Mouse (Mus musculus): ENCODE results near the gene Prcd. TPM values are rescaled to one million over a fixed set of nuclear protein-coding genes. Genes with fewer than 3 reads are reported as not detected.
"Not testable (repeated sequence)": the region's sequence is repeated elsewhere in the genome, so short reads cannot be mapped to it uniquely, and the experiment has no call there.

Gene Prcd
- 1.1 and 1.4 TPM in 2 replicates for polyA plus RNA-seq (2014; fragmentation: Nextera tagmentation; extraction: Ambion mirVana)

DNA sequence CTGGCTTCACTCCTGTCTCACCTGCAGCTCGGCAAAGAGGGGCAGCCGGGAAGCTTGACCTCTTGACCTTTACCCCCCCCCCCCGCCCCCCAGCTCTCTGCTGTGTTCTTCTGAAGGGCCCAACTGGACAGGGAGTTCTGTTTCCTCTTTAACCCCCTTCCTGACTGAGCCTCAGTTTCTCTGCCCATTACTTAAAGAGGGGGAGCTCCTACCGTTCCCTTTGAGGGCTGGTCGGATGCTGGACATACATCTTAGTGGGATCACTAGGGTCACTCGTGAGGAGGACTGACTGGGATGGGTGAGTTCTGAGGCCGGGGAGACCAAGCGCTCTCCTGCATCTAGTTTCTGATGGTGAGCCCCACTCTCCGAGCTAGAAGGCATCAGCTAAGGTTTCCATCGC lies at the start of gene Prcd:
TSS of gene Prcd (plus strand) at position 301 of the 400 bp plus-strand sequence.
- no peak within 1 kb of the TSS for H3K27ac ChIP-seq (ENCODE audit: low read depth, low read length)
- H3K4me3 ChIP-seq (ENCODE audit: low read length) = peak within 1 kb of the TSS; percentile 54
- peaks cover 28% of the 10 kb centered on the region for H3K4me1 ChIP-seq (ENCODE audit: control insufficient read depth, insufficient read depth, low read length)
- H3K9me3 ChIP-seq (ENCODE audit: control insufficient read depth, low read length) = no peaks in the 10 kb centered on the region
- ATAC-seq (ENCODE audit: low FRiP score, low TSS enrichment) = no peak
- peak within 1 kb of the TSS; percentile 97 for H3K4me2 ChIP-seq (replicated peaks; ENCODE audit: low read depth, low read length)
- WGBS = 5% methylated on average over 10 of the region's 10 CpGs
- no peaks in the 10 kb centered on the region for H3K36me3 ChIP-seq (ENCODE audit: control insufficient read depth, insufficient read depth, low read length)
- peaks cover 23% of the 10 kb centered on the region for H3K27me3 ChIP-seq (ENCODE audit: control insufficient read depth, insufficient read depth, low read length)
- peak within 1 kb of the TSS; percentile 66 for H3K9ac ChIP-seq (ENCODE audit: low read depth, low read length)

DNA sequence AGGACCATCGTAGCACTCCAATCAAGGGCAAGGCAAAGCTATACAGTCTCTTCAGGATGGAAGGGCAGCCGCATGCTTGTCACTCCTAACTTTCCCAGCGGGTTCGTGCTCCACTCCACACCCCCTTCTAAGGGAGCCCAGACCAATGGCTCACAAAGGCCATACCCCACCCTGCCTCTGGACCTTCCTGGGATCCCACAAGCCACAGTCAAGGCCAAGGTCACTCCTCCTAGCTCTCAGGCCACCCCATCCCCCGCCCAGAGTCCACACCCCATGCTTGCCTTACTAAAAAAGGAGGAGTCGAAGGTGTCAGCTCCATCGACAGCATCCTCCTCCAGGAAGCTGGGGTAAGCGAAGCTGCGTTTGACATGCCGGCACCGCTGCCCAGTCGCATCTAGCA lies 49.2 kb upstream of the Prcd start:
- Histone ChIP-seq H3K4me2 (replicated peaks; ENCODE audit: low read depth, low read length) (no peak overlapping the region), H3K36me3 (ENCODE audit: control insufficient read depth, insufficient read depth, low read length) (peaks cover 28% of the 10 kb centered on the region), H3K27me3 (ENCODE audit: control insufficient read depth, insufficient read depth, low read length) (no peaks in the 10 kb centered on the region), H3K4me1 (ENCODE audit: control insufficient read depth, insufficient read depth, low read length) (no peaks in the 10 kb centered on the region), H3K9ac (ENCODE audit: low read depth, low read length) (no peak overlapping the region), H3K9me3 (ENCODE audit: control insufficient read depth, low read length) (no peaks in the 10 kb centered on the region), H3K27ac (ENCODE audit: low read depth, low read length) (no peak overlapping the region), H3K4me3 (ENCODE audit: low read length) (no peak overlapping the region)
- no peak for ATAC-seq (ENCODE audit: low FRiP score, low TSS enrichment)
- WGBS = 84% methylated on average over 12 of the region's 12 CpGs

DNA sequence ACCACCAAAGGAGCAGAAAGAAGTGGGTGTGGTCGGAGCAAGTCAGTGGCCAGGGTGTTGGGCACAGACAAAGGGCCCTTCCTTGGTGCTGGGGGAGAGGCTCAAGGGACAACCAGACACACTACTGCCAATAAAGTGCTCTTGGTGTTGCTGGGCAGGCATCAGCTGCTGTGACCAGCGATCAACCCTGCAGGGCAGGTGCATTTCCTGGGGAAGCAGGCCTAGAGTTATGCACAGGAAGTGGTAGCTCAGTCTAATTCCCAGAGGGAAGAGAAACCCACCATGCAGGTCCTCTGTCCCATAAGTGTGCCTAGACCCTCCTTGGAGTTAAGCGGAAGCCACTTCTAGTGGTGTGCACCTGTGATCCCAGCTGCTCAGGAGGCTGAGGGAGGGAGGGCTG lies 45.6 kb upstream of the Prcd start:
- Histone ChIP-seq H3K9me3 (ENCODE audit: control insufficient read depth, low read length) (no peaks in the 10 kb centered on the region), H3K9ac (ENCODE audit: low read depth, low read length) (no peak overlapping the region), H3K4me2 (replicated peaks; ENCODE audit: low read depth, low read length) (no peak overlapping the region), H3K36me3 (ENCODE audit: control insufficient read depth, insufficient read depth, low read length) (peaks cover 20% of the 10 kb centered on the region), H3K27me3 (ENCODE audit: control insufficient read depth, insufficient read depth, low read length) (no peaks in the 10 kb centered on the region), H3K4me3 (ENCODE audit: low read length) (no peak overlapping the region), H3K27ac (ENCODE audit: low read depth, low read length) (no peak overlapping the region), H3K4me1 (ENCODE audit: control insufficient read depth, insufficient read depth, low read length) (no peaks in the 10 kb centered on the region)
- WGBS = 87% methylated on average over 3 of the region's 3 CpGs
- ATAC-seq (ENCODE audit: low FRiP score, low TSS enrichment) = no peak

DNA sequence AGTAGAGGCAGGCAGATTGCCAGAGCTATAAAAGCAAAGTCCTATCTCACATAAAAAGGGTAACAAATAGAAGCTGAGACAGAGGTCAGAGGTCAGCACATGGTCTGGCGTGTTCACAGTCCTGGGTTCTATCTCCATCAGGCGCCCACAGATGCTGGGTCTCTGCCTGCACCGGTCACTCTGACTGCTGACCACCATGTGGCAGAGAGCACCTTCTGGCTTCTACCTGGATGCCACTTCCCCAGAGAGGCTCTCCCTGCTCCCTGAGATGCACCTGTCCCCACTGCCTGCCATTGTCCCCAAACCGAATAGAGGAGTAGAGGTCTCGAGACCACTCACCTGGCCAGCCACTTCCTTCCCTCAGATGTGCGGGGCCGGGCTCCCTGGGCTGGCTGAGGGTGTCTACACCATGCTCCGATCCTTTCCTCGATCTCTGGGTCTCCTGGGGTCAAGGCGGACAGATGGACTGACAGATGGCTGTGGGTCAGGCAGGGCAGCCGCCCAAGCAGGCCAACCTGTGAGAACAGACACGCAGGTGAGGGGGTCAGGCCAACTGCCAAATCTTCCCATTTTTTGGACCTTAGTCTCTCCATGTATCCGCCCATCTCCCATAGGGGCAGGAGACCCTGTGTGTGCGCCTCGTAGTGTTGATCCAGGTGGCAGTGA lies 43.2 kb upstream of the Prcd start:
- Histone ChIP-seq H3K27ac (ENCODE audit: low read depth, low read length) (no peak overlapping the region), H3K27me3 (ENCODE audit: control insufficient read depth, insufficient read depth, low read length) (no peaks in the 10 kb centered on the region), H3K4me3 (ENCODE audit: low read length) (no peak overlapping the region), H3K9ac (ENCODE audit: low read depth, low read length) (no peak overlapping the region), H3K36me3 (ENCODE audit: control insufficient read depth, insufficient read depth, low read length) (peaks cover 12% of the 10 kb centered on the region), H3K4me2 (replicated peaks; ENCODE audit: low read depth, low read length) (no peak overlapping the region), H3K4me1 (ENCODE audit: control insufficient read depth, insufficient read depth, low read length) (no peaks in the 10 kb centered on the region), H3K9me3 (ENCODE audit: control insufficient read depth, low read length) (no peaks in the 10 kb centered on the region)
- WGBS = 78% methylated on average over 15 of the region's 15 CpGs
- ATAC-seq (ENCODE audit: low FRiP score, low TSS enrichment) = no peak

DNA sequence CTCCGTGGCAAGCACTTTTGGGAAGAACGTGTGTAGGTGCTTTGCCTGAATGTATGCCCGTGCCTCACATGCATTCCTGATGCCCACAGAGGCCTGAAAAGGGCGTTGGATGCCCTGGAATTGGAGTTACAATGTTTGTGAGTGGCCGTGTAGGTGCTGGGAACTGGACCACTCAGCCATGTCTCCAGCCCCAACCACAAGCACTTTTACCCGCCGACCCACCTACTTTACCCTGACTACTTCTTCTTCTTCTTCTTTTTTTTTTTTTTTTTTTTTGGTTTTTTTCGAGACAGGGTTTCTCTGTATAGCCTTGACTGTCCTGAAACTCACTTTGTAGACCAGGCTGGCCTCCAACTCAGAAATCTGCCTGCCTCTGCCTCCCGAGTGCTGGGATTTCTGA lies 42.2 kb upstream of the Prcd start:
- not testable (repeated sequence) for H3K27me3 ChIP-seq (ENCODE audit: control insufficient read depth, insufficient read depth, low read length)

DNA sequence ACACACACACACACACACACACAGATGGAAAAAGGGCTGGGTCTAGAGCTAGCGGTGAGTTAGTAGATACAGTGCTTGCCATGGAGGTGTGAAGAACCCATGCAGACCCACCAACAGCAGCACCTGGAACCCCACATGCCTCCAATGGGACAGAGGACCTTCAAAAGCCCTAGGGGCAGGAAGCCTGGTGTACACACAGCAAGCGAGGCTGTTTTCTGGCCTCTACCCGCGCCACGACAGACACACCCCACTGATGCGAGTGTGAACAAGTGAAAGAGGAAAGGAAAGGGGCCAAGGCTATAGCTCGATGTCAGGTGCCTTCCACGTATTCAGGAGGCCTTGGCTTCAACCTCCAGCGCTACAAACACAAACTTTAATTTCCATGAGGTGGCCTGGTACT lies 41.5 kb upstream of the Prcd start:
- Histone ChIP-seq H3K27me3 (ENCODE audit: control insufficient read depth, insufficient read depth, low read length) (no peaks in the 10 kb centered on the region), H3K4me1 (ENCODE audit: control insufficient read depth, insufficient read depth, low read length) (peaks cover 16% of the 10 kb centered on the region), H3K36me3 (ENCODE audit: control insufficient read depth, insufficient read depth, low read length) (0 out of 2 replicates have a peak, but pooled peaks cover under 1% of the 10 kb centered on the region), H3K9me3 (ENCODE audit: control insufficient read depth, low read length) (no peaks in the 10 kb centered on the region), H3K9ac (ENCODE audit: low read depth, low read length) (no peak overlapping the region), H3K4me3 (ENCODE audit: low read length) (no peak overlapping the region), H3K27ac (ENCODE audit: low read depth, low read length) (no peak overlapping the region), H3K4me2 (replicated peaks; ENCODE audit: low read depth, low read length) (no peak overlapping the region)
- ATAC-seq (ENCODE audit: low FRiP score, low TSS enrichment) = no peak
- 91% methylated on average over 9 of the region's 9 CpGs for WGBS

More for the DNA sequence above, 42.2 kb upstream of the Prcd start:
- WGBS = 85% methylated on average over 9 of the region's 9 CpGs
- not testable (repeated sequence) for H3K9me3 ChIP-seq (ENCODE audit: control insufficient read depth, low read length); H3K36me3 ChIP-seq (ENCODE audit: control insufficient read depth, insufficient read depth, low read length); H3K4me2 ChIP-seq (replicated peaks; ENCODE audit: low read depth, low read length); H3K27ac ChIP-seq (ENCODE audit: low read depth, low read length); H3K9ac ChIP-seq (ENCODE audit: low read depth, low read length); H3K4me3 ChIP-seq (ENCODE audit: low read length); ATAC-seq (ENCODE audit: low FRiP score, low TSS enrichment)
- H3K4me1 ChIP-seq (ENCODE audit: control insufficient read depth, insufficient read depth, low read length) = peaks cover 10% of the 10 kb centered on the region

DNA sequence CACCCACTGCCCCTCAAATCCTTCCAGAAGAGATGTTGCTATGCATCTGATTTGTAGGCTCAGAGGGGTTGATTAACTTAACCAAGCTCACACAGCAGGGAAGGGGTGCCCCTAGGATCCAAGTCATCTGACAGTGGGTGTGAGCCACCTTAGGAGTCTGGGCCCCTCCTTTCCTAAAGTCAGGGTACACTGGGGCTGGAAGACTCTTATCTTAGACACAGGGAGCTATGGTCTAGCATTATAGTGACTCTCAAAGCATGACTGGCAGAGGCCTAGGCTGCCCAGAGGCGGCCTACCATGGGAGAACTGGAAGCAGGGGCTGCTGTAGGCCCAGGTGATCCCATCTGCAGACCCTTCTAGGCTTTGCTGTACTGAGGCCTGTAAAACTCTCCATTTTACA lies 40.8 kb upstream of the Prcd start:
- no peaks in the 10 kb centered on the region for H3K27me3 ChIP-seq (ENCODE audit: control insufficient read depth, insufficient read depth, low read length)
- WGBS = 96% methylated on average over 1 of the region's 1 CpGs
- H3K36me3 ChIP-seq (ENCODE audit: control insufficient read depth, insufficient read depth, low read length) = no peaks in the 10 kb centered on the region
- H3K27ac ChIP-seq (ENCODE audit: low read depth, low read length) = no peak overlapping the region
- peaks cover 16% of the 10 kb centered on the region for H3K4me1 ChIP-seq (ENCODE audit: control insufficient read depth, insufficient read depth, low read length)
- H3K9ac ChIP-seq (ENCODE audit: low read depth, low read length) = no peak overlapping the region
- no peaks in the 10 kb centered on the region for H3K9me3 ChIP-seq (ENCODE audit: control insufficient read depth, low read length)
- no peak for ATAC-seq (ENCODE audit: low FRiP score, low TSS enrichment)
- no peak overlapping the region for H3K4me2 ChIP-seq (replicated peaks; ENCODE audit: low read depth, low read length)
- H3K4me3 ChIP-seq (ENCODE audit: low read length) = no peak overlapping the region

DNA sequence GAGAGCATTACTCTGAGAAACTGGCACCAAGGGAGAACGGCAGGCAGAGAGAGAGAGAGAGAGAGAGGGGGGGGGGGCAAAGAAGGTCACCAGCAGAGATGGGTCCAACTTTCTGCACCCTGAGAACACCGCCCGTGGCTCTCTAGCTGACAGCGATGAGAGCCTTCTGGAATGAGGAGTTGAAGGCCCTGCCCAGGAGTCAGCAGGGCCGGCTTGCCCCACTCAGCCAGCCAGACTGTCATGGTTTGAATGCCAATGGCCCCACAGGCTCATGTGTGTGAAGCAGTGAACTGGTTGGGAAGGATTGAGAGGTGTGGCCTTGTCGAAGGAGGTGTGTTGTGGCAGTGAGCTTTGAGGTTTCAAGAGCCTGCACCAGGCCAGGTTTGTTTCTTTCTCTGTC lies 40.1 kb upstream of the Prcd start:
- Histone ChIP-seq H3K9me3 (ENCODE audit: control insufficient read depth, low read length) (no peaks in the 10 kb centered on the region), H3K27me3 (ENCODE audit: control insufficient read depth, insufficient read depth, low read length) (no peaks in the 10 kb centered on the region), H3K4me2 (replicated peaks; ENCODE audit: low read depth, low read length) (no peak overlapping the region), H3K4me3 (ENCODE audit: low read length) (no peak overlapping the region), H3K36me3 (ENCODE audit: control insufficient read depth, insufficient read depth, low read length) (no peaks in the 10 kb centered on the region), H3K4me1 (ENCODE audit: control insufficient read depth, insufficient read depth, low read length) (peaks cover 16% of the 10 kb centered on the region), H3K9ac (ENCODE audit: low read depth, low read length) (no peak overlapping the region), H3K27ac (ENCODE audit: low read depth, low read length) (no peak overlapping the region)
- ATAC-seq (ENCODE audit: low FRiP score, low TSS enrichment) = no peak
- 86% methylated on average over 6 of the region's 6 CpGs for WGBS

DNA sequence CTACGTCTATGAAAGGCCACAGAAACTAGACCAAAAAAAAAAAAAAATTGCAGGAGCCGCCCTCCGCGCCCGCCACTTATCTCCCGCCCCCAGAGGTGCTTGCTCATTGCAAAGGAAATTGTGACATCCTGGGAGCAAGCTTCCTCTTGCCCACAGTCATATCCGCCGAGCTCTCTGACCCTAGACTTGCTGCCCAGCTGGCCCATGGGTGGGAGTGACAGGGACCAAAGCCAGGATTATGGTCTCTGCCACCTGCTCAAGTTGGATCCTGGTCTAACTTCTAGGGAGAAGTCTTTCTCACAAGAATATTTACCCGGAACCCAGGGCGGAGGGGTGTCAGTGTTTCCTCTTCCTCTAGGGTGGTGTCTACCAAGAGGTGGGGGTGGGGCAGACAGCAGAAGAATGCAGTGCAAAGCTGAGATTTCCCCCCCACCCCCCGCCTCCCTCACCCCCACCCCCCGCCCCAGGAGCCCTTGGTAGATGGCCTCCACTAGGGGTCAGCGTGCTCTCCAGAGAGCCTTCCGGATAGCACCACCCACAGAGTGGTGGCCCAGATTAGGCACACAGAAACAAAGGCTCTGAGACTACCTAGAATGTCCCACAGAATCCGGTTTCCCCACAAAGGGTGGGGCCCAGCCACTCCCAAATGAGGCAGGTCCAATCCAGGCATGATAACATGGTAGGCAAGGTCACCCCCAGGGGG lies 37.4 kb upstream of the Prcd start:
- WGBS = 39% methylated on average over 15 of the region's 15 CpGs
- Histone ChIP-seq H3K9me3 (ENCODE audit: control insufficient read depth, low read length) (no peaks in the 10 kb centered on the region), H3K4me3 (ENCODE audit: low read length) (no peak overlapping the region), H3K9ac (ENCODE audit: low read depth, low read length) (no peak overlapping the region), H3K27ac (ENCODE audit: low read depth, low read length) (no peak overlapping the region), H3K4me1 (ENCODE audit: control insufficient read depth, insufficient read depth, low read length) (peaks cover 34% of the 10 kb centered on the region), H3K27me3 (ENCODE audit: control insufficient read depth, insufficient read depth, low read length) (no peaks in the 10 kb centered on the region), H3K4me2 (replicated peaks; ENCODE audit: low read depth, low read length) (no peak overlapping the region), H3K36me3 (ENCODE audit: control insufficient read depth, insufficient read depth, low read length) (no peaks in the 10 kb centered on the region)
- peak; percentile 28; the same call in 1 of the 2 replicates for ATAC-seq (ENCODE audit: low FRiP score, low TSS enrichment)
